Mouse (Mus musculus) B cell, adult 2 months (primary cell): Measurements from ENCODE around the gene Slc7a5.

Experiments
- DNase-seq, 2 experiments: peaks; one replicate each; pipeline ENCODE4 v3.0.0; 2022

Slc7a5 gene

DNA sequence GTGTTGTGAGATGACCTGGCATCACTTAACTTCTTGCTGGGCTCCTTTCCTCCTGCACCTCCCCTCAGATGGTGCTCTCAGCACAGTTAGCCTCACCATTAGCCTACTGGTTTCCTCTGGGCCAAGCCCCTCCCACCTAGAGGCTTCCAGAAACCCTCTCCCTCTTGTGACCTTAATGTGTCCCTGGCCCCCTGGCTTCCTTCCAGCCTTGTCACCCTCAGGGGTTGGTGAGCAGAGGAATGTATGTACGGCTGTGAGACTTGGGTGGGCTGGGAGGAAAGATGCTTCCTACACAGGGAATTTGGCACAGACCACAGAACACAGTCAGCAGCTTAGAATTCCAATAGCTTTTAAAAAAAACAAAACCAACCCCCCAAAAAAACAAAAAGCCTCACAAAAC lies 26.7 kb downstream of the Slc7a5 start:
- no peak for DNase-seq

DNA sequence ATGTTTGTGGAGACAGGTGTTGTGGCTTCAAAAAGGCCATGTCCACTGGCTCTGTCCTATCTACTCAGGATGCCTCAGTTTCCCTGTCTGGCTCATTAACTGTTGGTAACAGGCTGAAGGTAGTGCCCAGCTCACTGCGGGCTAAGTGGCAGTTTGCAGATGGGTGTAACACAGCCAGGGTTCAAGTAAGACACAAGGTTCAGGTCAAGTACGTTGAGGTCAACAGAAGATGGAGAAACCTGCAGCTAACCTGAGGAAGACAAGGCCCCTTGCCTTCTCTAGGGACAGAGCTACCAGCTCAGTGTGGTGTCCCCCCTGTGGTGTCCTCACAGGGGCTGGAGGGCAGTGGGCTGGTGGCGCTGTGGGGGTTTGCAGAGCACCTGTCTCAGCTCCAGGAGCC lies 27.8 kb downstream of the Slc7a5 start:
- DNase-seq: no peak

DNA sequence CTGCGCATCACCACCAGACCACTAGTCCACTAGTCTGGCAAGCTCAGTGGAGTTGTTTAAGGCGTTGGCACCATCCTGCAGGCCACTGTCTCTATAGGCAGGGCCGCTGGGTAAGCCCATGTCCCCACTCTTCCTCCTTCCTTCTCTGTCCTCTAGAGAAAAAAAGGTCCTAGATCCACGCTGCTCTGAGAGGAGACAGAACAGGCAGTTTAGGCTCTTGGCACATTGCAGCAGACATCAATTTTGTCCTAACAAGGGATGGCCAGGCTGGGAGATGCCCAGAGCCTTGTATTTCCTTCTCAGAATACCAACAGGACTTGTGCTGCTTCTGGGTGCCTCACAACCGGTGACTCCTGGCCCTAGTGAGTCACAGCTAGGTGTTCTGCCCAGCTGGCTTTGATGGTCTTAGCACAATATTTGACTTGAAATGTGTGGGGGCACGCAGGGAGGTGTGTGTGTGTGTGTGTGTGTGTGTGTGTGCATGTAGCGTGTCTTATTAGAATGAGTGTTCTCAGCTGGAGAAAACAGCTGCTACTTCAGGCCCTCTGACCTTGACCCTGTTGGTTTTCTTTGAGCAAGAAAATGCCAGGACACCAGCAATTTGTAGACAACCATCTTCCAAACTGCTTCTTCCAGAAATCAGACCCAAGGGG lies 29.5 kb downstream of the Slc7a5 start:
- no peak for DNase-seq

GRCm38 (mm10) chr8:121877212-121877611 lies 30.3 kb downstream of the Slc7a5 start:
- DNase-seq: no peak

DNA sequence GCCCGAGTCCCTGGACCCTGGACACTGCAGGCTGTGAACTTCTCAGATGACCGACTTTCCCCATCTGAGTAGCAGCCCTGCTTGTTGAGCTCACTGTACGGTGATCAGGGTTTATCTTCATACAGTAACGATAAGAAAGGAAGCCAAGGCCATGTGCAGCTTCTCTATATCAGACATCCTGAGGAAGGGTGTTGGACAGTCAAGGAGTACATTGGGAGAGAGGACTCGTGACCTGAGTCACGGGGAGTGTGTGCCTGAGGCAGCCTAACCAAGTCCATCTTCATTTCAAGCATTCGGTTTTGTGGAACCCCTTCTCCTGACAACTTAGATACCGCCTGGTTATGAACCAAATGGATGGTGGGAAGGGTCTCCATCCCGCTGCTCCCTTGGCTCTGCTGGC lies 32.0 kb downstream of the Slc7a5 start:
- no peak for DNase-seq

- no peak for DNase-seq
These were observed 32.4 kb downstream of the Slc7a5 start for GRCm38 (mm10) chr8:121875045-121875444.

DNA sequence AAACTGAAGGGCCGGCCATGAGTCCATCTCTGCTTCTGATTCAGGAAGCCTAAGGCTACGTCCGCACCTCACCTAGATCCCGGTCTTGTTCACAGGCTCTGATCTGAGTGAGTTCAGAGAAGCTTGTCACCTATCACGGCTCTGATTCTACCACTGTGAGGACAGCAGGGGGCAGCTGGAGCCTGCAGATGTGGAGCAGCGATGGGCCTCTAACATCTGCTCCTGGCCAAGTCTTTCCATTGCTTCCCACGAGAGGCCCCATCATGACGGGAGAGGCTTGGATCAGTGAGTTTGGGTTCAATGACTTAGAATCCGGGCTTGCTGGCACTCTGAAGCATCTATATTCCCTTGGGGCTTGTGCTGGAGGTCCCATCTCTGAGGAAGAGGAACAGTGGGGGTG lies 33.5 kb downstream of the Slc7a5 start:
- DNase-seq: peak; percentile 13 to 21

- no peak for DNase-seq
These were observed 35.6 kb downstream of the Slc7a5 start for GRCm38 (mm10) chr8:121871833-121872440.

DNA sequence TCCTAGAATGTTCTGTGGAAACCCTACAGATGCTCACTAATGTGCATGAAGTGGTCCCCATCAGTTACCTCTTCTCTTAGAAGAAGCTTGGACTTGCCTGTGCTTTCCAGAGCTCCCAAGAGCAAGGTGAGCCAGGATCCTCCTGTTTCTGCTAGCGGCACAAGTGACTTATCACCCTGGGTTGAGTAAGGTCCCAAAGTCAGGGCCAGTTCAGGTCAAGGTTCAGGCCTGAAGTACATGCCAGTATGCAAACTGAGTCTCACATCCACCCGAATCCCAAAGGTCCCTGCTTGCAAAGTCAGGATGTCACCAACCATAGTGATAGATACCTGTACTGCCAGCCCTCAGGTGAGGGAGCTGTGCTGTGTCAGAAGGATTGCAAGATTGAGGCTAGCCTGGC lies 37.3 kb downstream of the Slc7a5 start:
- DNase-seq: no peak

DNA sequence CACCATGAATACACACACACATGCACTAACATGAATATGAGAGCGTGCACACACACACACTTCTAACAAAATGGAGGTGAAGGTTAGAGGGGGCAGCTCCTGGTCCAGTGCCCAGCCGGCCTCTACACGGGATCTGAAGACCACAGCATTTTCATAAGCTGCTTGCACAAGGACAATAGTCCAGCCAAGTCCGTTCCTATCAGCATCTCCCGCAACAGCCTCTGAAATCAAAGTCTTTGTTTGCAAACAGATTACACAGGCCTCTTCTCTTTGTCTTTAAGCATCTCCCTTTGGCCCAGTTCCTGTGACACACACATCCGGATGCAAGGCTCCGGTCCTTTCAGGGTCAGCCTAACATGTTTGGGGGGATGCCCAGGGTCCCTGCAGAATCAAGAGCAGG lies 38.6 kb downstream of the Slc7a5 start:
- no peak for DNase-seq

DNA sequence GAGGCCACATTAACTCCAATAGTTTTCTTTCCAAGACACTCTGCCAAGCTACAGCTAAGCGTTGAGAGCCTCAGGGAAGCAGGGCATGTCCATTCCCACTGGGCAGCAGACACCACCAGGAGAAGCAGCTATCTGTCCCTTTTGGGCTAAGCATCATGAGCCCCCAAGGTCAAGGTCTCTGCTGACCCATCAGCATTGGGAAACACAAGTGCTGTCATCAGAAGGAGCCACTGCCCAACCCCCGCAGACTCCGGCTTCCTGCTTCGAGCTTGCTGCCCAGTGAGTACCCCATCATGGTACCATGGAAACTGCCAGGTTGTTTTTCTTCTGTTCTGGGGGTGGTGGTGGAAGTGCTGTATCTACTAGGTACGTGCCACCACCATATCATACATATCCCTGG lies 39.3 kb downstream of the Slc7a5 start:
- no peak for DNase-seq

GRCm38 (mm10) chr8:121865356-121865755 lies 42.1 kb downstream of the Slc7a5 start:
- DNase-seq: no peak

GRCm38 (mm10) chr8:121861806-121862548 lies 45.5 kb downstream of the Slc7a5 start:
- no peak for DNase-seq

GRCm38 (mm10) chr8:121861276-121861675 lies 46.2 kb downstream of the Slc7a5 start:
- no peak for DNase-seq

DNA sequence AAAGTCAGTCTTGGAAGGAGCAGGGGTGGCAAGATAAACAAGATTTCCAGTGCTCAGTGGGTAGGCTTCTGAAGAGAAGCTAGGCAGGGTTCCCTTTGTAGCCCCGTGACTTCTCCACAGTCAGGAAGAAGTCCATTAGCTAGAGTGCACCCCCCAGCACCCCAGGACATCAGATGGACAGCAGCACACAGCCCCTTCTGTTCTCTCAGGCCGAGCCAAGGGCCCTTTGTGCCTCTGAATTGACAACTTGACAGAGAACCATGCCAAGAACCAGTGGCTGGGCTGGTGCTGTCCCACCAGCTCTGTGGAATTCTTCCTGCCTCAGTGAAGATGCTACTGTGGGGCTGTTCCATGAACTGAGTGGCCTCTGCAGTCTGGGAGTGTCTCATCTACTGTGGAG lies 49.7 kb downstream of the Slc7a5 start:
- no peak for DNase-seq

DNA sequence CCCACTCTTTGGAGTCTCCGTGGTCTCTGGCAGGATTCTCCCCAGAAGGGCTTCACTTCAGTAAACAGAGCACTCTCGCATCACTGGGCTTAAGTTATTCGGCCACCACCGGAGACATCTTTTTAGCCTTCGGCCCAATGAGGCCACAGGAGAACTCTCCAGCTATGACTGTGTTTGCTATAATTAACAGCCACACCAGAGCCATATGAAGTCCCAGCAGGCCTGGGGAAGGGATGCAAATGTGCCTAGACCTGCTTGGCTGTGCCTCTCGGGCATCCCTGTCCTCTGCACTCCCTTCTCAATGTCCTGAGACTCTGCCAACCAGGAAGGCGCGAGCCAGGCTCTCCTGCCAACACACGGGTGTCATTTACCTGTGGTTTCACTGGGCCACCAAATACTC lies 50.2 kb downstream of the Slc7a5 start:
- no peak for DNase-seq

- DNase-seq: no peak
These were observed 51.3 kb downstream of the Slc7a5 start for GRCm38 (mm10) chr8:121856071-121856746.

DNA sequence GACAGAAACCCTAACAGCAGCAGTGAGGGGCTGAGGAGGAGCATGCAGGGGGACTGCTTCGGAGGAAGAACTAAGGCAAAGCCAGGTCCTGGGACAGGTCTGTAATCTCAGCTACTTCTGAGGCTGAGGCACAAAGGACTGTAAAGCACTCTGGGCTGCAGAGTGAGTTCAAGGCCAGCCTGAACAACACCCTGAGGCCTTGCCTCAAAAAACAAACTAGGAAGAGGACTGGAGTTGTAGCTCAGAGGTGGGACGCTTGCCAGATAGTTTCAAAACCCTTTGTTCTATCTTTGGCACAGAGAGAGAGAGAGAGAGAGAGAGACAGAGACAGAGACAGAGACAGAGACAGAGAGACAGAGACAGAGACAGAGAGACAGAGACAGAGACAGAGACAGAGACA lies 53.9 kb downstream of the Slc7a5 start:
- no peak for DNase-seq

- no peak for DNase-seq
These were observed 55.0 kb downstream of the Slc7a5 start for GRCm38 (mm10) chr8:121852464-121852863.

DNA sequence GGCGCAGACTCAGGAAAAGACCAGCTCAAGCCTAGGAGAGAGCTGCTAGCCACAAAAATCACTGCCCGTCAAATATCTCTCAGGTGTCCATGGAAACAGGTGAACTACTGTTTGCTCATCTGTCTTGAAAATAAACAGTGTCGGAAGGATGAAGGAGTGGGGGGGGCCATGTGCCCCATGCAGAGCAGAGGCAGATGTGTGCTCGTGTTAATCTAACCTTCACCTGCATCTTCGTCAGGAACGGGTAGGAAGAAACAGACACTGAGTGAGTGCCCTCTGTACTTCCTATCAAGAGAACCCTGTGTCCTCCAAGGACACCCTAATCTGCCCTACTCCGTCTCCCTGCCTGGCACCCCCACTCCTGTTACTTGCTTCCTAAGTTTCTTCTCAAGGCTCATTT lies 55.8 kb downstream of the Slc7a5 start:
- no peak for DNase-seq

DNA sequence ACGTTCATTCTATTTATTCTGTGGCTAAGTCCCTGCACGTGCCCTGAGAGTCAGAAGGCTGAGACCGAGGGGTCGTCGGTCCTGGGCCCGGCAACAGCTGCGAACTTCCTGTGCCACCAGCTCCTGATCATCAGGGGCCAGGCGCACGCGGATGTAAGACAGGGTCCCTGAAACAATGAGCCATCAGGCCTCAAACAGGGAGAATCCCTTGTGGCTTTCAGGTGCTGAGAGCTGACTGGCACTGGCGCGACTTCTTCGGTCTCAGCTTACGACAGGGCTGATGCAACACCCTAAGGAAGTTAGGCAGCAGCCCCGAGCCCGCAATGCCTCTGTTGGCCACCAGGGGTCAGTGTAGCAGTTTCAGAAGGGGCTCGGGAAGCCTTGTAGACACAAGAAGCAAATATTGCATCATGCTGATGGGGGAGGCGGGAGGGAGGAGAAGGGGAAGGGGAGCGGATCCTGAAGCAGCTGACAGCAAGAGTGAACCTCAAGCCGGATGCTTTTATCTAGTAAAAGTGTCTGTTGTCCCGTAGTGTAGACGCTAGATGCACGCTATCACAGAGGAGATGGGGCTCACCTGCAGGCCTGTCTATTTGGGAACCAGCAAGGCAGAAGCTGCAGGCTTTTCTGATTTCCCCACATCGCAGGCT lies 56.5 kb downstream of the Slc7a5 start:
- peak; percentile 98 to 99 for DNase-seq

GRCm38 (mm10) chr8:121850436-121850820 lies 57.1 kb downstream of the Slc7a5 start:
- peak in 1 of 2 experiments; percentile 12 for DNase-seq

DNA sequence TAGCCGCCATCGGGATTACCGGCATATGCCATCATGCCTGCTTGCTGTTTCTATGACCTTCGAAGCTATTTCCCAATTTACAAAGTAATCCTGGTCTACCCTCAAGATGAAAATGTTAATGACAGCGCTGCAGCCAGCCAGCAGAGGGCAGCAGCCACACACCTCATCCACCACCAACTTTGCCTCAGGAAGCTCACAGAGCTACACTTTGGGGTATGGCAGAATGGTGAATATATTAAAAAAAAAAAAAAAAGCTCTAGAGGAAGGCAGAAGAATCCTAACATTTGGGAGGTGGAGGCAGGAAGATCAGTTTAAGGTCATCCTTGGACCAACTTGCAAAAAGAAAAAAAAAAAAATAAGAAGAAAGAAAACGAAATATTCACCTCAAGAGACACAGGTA lies 57.5 kb downstream of the Slc7a5 start:
- DNase-seq: peak; percentile 79 to 80
